Mouse (Mus musculus): ENCODE results near the gene Olfr1030.

GRCm38 (mm10) chr2:85990004-85990403 is 10.9 kb downstream of the Olfr1030 start, which contains the start of gene Olfr1031:
- TF ChIP-seq CTCF (IDR thresholded peaks at IDR 0.05; ENCODE audit: low read depth): no peak
- TF ChIP-seq EP300 (IDR thresholded peaks at IDR 0.05; ENCODE audit: low read depth): no peak
